ENCODE assay signal across 10 mouse cellular contexts in the genomic region with DNA sequence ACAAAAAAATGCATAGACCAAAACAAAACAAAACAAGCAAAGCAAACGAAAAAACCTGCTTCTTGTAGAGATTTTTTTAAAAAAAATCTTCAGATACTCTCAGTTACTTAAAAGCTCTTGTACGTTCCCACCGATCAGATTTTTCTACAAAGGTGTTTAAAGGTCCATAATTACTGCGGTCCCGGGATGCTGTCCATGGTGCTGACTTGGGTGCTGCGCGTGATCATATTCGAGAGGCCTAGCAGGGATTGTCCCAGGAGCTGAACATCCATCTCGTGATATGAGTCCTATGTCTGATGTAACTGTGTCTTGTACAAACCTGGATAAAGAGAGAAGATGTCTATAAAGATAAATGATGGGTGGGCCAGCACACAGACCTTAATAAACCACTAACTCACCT. TPM values are rescaled to one million over a fixed set of nuclear protein-coding genes. Genes with fewer than 3 reads are reported as not detected.
DNase-seq lines count a peak whose midpoint lies in the region; ATAC-seq and TF ChIP-seq lines count a peak whose summit lies in the region.
"Had no signal": no experiment of that assay in that cellular context is flagged by ENCODE, and none has a peak within 500 bp of the region (broad histone marks: within the 10 kb centered on the region; RNA-seq: fewer than 3 reads in every experiment).

No protein-coding gene starts in this region.

- H3K27ac ChIP-seq in kidney, postnatal 0 days = no peak overlapping the region
- H3K27ac ChIP-seq: lung, embryonic 15.5 days had no signal

- no peak for TF ChIP-seq CTCF in kidney, postnatal 0 days (IDR thresholded peaks at IDR 0.05; ENCODE audit: low read depth)

- H3K9ac ChIP-seq in kidney, postnatal 0 days (ENCODE audit: low read depth, low read length) = no peak overlapping the region
- H3K9ac ChIP-seq: lung, embryonic 15.5 days had no signal

- H3K9me3 ChIP-seq in kidney, postnatal 0 days (replicated peaks; ENCODE audit: low read length) = no peaks in the 10 kb centered on the region
- H3K9me3 ChIP-seq: lung, embryonic 15.5 days had no signal

- WGBS in kidney, postnatal 0 days = 61% methylated on average over 9 of the region's 9 CpGs

- no peak for ATAC-seq in kidney, postnatal 0 days (replicated peaks; ENCODE audit: low FRiP score, low read depth)

- H3K4me1 ChIP-seq in kidney, postnatal 0 days (replicated peaks; ENCODE audit: insufficient read depth, low read length) = no peaks in the 10 kb centered on the region
- H3K4me1 ChIP-seq: lung, embryonic 15.5 days had no signal

- H3K36me3 ChIP-seq in kidney, postnatal 0 days (ENCODE audit: insufficient read depth, low read length) = peaks cover 6% of the 10 kb centered on the region; the same call in 1 of the 2 replicates

- H3K4me3 ChIP-seq in kidney, postnatal 0 days (replicated peaks; ENCODE audit: low read depth, low read length) = no peak overlapping the region
- H3K4me3 ChIP-seq: lung, embryonic 15.5 days had no signal

- no peaks in the 10 kb centered on the region for H3K27me3 ChIP-seq in kidney, postnatal 0 days (ENCODE audit: insufficient read depth, low read length)
- H3K27me3 ChIP-seq: lung, embryonic 15.5 days had no signal

- H3K4me2 ChIP-seq in kidney, postnatal 0 days (ENCODE audit: low read length) = no peak overlapping the region
- H3K4me2 ChIP-seq: lung, embryonic 15.5 days; midbrain, embryonic 11.5 days had no signal

- DNase-seq in kidney, postnatal 0 days (ENCODE audit: low spot score) = peak; percentile 37
- DNase-seq in kidney, adult 8-10 months = no peak
- DNase-seq in 416B (ENCODE audit: low read depth) (peak; percentile 21), NIH3T3 (ENCODE audit: low read depth) (peak; percentile 54)
- DNase-seq in induced T-regulatory cell, adult 2 months (ENCODE audit: low read depth) = peak; percentile 34
- no peak for DNase-seq in layer of hippocampus, adult 8-10 months (ENCODE audit: low spot score in 2 of 2)
- DNase-seq in right cerebral cortex, postnatal 14 days = no peak
- DNase-seq: cerebellum, adult 9-11 months had no signal

RNA-seq across cellular contexts. Expression of a gene that starts 21.5 kb away (rescaled TPM):
- polyA plus RNA-seq in kidney, postnatal 0 days (2015; fragmentation: Nextera tagmentation; extraction: Ambion mirVana) = 1.8 and 1.9 TPM in 2 replicates
- 10 to 100 TPM; 52.3 to 55.6 (median 53.4) TPM for total RNA-seq in layer of hippocampus, adult 8-10 months (2022)

RNA-seq across cellular contexts. Expression of a gene that starts 32.7 kb away (rescaled TPM):
- polyA plus RNA-seq in kidney, postnatal 0 days (2015; fragmentation: Nextera tagmentation; extraction: Ambion mirVana) = 58.2 and 62.3 TPM in 2 replicates
- total RNA-seq in layer of hippocampus, adult 8-10 months (2022) = 10 to 100 TPM; 42.9 to 44.6 (median 43.4) TPM

RNA-seq across cellular contexts. Expression of a gene that starts 56.1 kb away (rescaled TPM):
- 1.8 and 2.4 TPM in 2 replicates for polyA plus RNA-seq in kidney, postnatal 0 days (2015; fragmentation: Nextera tagmentation; extraction: Ambion mirVana)
- total RNA-seq in layer of hippocampus, adult 8-10 months (2022) = 1 to 10 TPM; 5.7 to 9.3 (median 7.2) TPM
- polyA plus RNA-seq: midbrain, embryonic 11.5 days had no signal

Comparison
In these comparisons a context has a peak if more than half of its experiments do, and no peak if none do; other contexts are left out.
1. DNase-seq: peak in kidney, postnatal 0 days (single experiment), 416B (single experiment), NIH3T3 (single experiment) and induced T-regulatory cell, adult 2 months (single experiment); none in kidney, adult 8-10 months (0 of 2), layer of hippocampus, adult 8-10 months (0 of 2) and right cerebral cortex, postnatal 14 days (single experiment).